Mouse (Mus musculus) C2C12 (cell line): ENCODE measurements around the gene Aaas. TPM values are rescaled to one million over a fixed set of nuclear protein-coding genes. Genes with fewer than 3 reads are reported as not detected.

Experiments used
- H3K27me3 ChIP-seq: one replicate; pipeline ENCODE4 v1.6.1; 2011; ENCODE audit not compliant: control insufficient read depth, insufficient read depth, insufficient read length
- H3K36me3 ChIP-seq: one replicate; pipeline ENCODE4 v1.6.1; 2011; ENCODE audit not compliant: control insufficient read depth, insufficient read depth
- H3K4me3 ChIP-seq: one replicate; pipeline ENCODE4 v1.5.1; 2011; ENCODE audit warnings: mild to moderate bottlenecking, control low read depth; ENCODE audit not compliant: poor library complexity, insufficient read depth, severe bottlenecking
- H3K79me2 ChIP-seq: one replicate; pipeline ENCODE4 v1.6.1; 2011; ENCODE audit not compliant: control insufficient read depth, insufficient read depth
- H3K79me3 ChIP-seq: one replicate; pipeline ENCODE4 v1.6.1; 2011; ENCODE audit warnings: low read depth, control low read depth
- H3ac ChIP-seq: one replicate; pipeline ENCODE3; 2011; ENCODE audit warnings: low read depth; ENCODE audit not compliant: control insufficient read depth, insufficient read length
- CEBPB ChIP-seq: IDR thresholded peaks from one replicate; pipeline ENCODE4 v1.6.1; 2011; ENCODE audit warnings: low read depth, mild to moderate bottlenecking, control low read depth, moderate library complexity
- CTCF ChIP-seq: IDR thresholded peaks from one replicate; pipeline ENCODE4 v1.5.1; 2011; ENCODE audit not compliant: control insufficient read depth, insufficient read depth, insufficient read length
- FOSL1 ChIP-seq: IDR thresholded peaks from one replicate; pipeline ENCODE4 v1.8.0; 2011; ENCODE audit warnings: mild to moderate bottlenecking, low read length; ENCODE audit not compliant: poor library complexity, insufficient read depth, severe bottlenecking
- MAX ChIP-seq: IDR thresholded peaks from one replicate; pipeline ENCODE4 v1.6.1; 2011; ENCODE audit warnings: mild to moderate bottlenecking, control low read depth
- MYOD1 ChIP-seq: IDR thresholded peaks from one replicate; pipeline ENCODE4 v1.6.1; 2011; ENCODE audit warnings: low read depth; ENCODE audit not compliant: control insufficient read depth, insufficient read length
- MYOG ChIP-seq: IDR thresholded peaks from one replicate; pipeline ENCODE4 v1.6.1; 2011; ENCODE audit not compliant: control insufficient read depth, insufficient read length; ENCODE audit errors: extremely low read depth
- USF1 ChIP-seq: IDR thresholded peaks from one replicate; pipeline ENCODE4 v1.6.1; 2011; ENCODE audit warnings: low read depth, mild to moderate bottlenecking, control low read depth, moderate library complexity
- long read RNA-seq, 2 experiments: library from polyadenylated mRNA; unstranded; transcript quantifications; one replicate each; pipeline ENCODE4 v2.0.0; 2019 to 2020
- polyA plus RNA-seq: library from polyadenylated mRNA; unstranded; fragments of >200 nt; fragmentation: generic; extraction: Trizol; gene quantifications from one replicate; pipeline ENCODE4 v1.2.1, GENCODE M21; 2012; ENCODE audit warnings: missing spikeins

Aaas gene
- polyA plus RNA-seq: 217 TPM
- long read RNA-seq, experiment 1, transcript Aaas-201 (16 exons, 1,811 nt): major isoform, 66 of 77 reads
- long read RNA-seq, experiment 1, partial matches to known transcripts: 6 of 77 reads
- long read RNA-seq, experiment 1, other reads (novel, unspliced or antisense): 5 of 77 reads
- long read RNA-seq, experiment 2, transcript Aaas-201 (16 exons, 1,811 nt): major isoform, 442 of 487 reads
- long read RNA-seq, experiment 2, partial matches to known transcripts: 5 of 487 reads
- long read RNA-seq, experiment 2, other reads (novel, unspliced or antisense): 39 of 487 reads

DNA sequence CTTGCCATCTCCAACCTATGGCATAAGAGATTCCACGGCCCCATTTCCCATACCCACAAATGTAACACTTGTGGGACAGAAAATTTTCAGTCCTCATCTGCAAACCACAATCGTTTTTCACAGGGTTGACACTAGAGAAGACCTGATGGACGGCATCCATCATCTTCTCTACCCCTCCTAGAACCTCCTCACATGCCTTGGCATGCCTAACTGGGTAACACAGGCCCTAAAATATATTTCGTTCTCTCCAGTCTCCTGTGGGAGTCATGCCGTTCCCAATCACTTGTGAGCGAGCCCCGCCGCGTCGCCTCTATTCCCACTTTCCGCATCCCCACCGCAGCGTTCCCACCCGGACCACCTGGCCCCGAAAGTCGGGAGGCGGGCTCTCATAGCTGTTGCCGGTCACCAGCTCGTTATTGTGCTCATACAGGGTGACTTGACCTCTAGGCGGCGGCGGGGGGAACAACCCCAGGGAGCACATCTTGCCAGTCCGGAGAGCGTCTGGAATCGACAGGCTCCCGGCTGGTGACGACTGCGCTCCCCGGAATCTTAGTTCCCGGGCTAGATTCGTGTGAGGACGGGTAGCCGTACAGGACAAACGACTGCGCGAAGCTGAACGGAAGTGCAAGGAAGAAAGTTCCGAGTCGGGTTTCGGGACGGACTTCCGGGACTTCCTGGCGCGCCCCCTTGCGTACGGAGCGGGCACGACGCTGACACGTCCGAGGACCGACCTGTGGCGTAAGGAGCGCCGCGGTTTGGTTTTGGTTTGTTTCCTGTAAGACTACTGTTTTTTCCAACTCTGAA lies at the start of gene Aaas:
TSS of gene Aaas (minus strand) at position 634 of the 804 bp plus-strand sequence.
- H3ac ChIP-seq: peak within 1 kb of the TSS; percentile 83
- H3K79me2 ChIP-seq: peaks cover 44% of the 10 kb centered on the region
- peaks cover 19% of the 10 kb centered on the region for H3K79me3 ChIP-seq
- H3K27me3 ChIP-seq: no peaks in the 10 kb centered on the region
- peaks cover 32% of the 10 kb centered on the region for H3K36me3 ChIP-seq
- TF ChIP-seq MYOD1 (no peak), MAX (peak; percentile 96), CTCF (peak; percentile 99)
- H3K4me3 ChIP-seq: peak within 1 kb of the TSS; percentile 97

DNA sequence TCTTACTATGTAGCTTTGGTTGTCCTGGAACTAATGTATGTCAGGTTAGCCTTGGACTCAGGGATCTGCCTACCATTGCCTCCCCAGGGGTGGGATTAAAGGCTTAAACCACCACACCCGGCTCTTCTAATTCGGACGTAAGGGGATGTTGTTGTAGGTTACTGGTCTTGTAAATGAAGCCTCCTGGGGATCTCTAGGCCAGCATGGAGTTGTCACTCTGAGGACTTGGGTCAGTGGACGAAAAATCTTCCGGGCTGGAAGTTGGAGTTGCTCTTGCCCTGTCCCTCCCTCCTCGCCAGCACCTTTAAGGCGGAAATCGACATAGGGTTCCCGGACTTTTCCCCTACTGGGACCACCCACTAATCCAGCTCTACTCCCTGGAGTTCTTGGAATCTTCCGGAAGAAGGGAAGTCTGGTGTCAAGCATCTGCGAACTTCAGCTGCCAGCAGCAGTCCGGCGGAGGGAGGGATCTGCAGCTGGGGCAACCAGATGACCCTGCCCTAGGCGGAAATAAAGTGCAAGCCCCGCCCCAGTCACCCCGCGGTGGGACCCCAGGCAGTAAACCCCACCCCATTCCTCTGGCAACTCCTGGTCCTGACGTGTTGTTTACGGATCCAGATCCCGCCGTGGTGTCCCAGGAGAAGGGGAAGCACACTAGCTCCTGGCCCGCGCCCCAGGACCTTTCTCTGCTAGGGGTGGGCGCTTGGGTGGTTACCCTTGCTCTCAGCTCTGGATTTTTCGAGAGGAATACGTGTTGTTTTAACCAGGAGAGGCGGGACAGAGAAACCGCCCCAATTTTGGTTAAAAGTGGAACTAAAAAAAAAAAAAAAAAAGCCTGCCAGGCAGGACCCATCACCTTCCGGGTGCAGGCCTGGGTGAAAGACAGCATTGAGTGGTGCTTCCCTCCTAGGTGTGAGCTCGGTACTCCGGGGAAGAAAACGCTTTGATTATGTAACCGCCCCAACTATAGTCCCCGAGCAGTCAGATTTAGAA lies 49.0 kb upstream of the Aaas start:
- peak overlapping the region; percentile 19 for H3ac ChIP-seq
- H3K79me3 ChIP-seq: no peaks in the 10 kb centered on the region
- H3K27me3 ChIP-seq: no peaks in the 10 kb centered on the region
- H3K79me2 ChIP-seq: no peaks in the 10 kb centered on the region
- no peak for TF ChIP-seq CTCF
- no peak for TF ChIP-seq USF1
- TF ChIP-seq MAX: no peak
- no peak for TF ChIP-seq MYOG
- TF ChIP-seq CEBPB: no peak
- TF ChIP-seq FOSL1: no peak
- no peak for TF ChIP-seq MYOD1
- no peaks in the 10 kb centered on the region for H3K36me3 ChIP-seq
- peak overlapping the region; percentile 36 for H3K4me3 ChIP-seq

DNA sequence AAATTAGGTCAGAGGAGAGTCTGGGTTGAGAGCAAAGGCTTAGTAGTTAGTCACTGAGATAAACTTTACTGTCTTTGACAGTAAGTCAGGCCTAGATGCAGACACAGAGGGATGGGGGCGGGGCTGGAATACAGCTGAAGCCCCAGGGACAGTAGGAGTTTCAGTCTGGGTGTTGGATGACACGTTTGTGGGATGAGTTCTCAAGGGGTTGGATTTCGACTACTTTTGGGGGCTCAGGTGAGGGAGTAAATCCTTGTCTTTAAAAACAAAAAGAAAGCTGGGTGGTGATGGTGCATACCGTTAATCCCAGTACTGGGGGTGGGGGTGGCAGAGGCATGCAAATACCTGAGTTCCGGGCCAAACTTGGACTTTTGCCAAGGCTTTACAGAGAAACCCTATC lies 48.1 kb upstream of the Aaas start:
- TF ChIP-seq MAX: no peak
- no peaks in the 10 kb centered on the region for H3K79me3 ChIP-seq
- H3K36me3 ChIP-seq: no peaks in the 10 kb centered on the region
- H3ac ChIP-seq: no peak overlapping the region
- H3K27me3 ChIP-seq: no peaks in the 10 kb centered on the region
- H3K79me2 ChIP-seq: no peaks in the 10 kb centered on the region
- peak overlapping the region; percentile 36 for H3K4me3 ChIP-seq

DNA sequence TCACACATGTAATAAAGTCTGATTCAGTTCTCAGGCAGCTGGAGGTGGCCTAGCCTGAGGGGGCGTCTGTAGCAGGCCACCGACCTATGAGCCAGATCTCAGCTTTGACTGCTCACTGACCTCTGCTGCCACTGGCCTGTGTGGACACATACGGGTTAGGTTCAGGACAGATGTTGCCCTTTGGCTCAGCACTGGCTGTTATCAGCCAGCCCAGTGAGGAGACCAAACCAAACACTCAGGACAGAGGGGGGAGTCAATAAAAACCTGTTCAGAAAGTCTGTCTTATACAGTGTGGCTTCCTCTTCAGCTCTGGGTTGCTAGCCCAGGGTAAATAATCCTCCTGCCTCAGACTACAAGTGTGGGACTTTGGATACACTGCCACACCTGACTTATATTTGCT lies 44.5 kb upstream of the Aaas start:
- Histone ChIP-seq H3K79me2 (no peaks in the 10 kb centered on the region), H3K27me3 (no peaks in the 10 kb centered on the region), H3ac (peak overlapping the region; percentile 31), H3K79me3 (no peaks in the 10 kb centered on the region), H3K36me3 (no peaks in the 10 kb centered on the region), H3K4me3 (no peak overlapping the region)
- peak; percentile 5 for TF ChIP-seq MYOD1
- TF ChIP-seq MYOG: no peak

DNA sequence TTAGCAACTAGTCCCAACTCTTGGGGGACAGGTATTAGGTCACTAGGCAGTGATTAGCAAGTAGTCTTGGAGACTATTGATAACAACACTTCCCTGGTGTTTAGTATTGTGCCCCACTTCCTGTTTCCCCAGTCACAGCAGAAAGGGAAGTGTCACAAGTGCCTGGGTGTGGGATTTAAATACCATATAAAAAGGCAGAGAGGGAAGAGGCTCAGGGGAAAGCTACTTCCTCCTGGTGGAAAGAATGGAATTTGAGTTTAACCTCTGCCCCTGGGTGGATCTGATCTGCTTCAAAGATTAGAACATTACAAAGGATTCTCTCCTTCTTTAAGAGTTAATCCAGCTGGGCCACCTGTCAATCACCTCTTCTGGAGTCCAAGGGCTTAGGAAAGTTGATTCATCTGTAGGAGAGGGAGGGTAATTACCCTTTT lies 43.0 kb upstream of the Aaas start:
- Histone ChIP-seq H3ac (no peak overlapping the region), H3K36me3 (no peaks in the 10 kb centered on the region), H3K79me2 (no peaks in the 10 kb centered on the region), H3K27me3 (no peaks in the 10 kb centered on the region), H3K4me3 (no peak overlapping the region), H3K79me3 (no peaks in the 10 kb centered on the region)
- no peak for TF ChIP-seq MYOD1
- TF ChIP-seq MAX: no peak
- TF ChIP-seq CEBPB: no peak
- TF ChIP-seq CTCF: no peak
- TF ChIP-seq FOSL1: no peak
- no peak for TF ChIP-seq USF1
- no peak for TF ChIP-seq MYOG

DNA sequence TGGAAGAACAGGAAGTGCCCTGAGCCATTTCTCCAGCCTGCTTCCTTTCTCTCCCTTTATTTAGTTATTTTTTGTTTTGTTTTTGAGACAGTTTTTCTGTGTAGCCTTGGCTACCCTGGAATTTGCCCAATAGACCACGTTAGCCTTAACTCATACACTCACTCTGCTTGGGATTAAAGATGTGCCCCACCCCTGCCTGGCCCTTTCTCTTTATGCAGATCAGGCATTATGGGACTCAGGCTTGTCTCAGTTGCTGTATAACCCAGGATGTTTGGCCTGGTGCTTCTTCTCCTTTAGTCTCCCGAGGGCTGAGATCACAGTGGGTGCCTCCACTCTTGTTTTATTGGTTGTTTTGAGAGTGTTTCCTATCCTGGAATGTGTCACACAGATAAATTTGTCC lies 41.9 kb upstream of the Aaas start:
- no peaks in the 10 kb centered on the region for H3K79me2 ChIP-seq
- no peak overlapping the region for H3ac ChIP-seq
- no peak overlapping the region for H3K4me3 ChIP-seq
- H3K27me3 ChIP-seq: no peaks in the 10 kb centered on the region
- H3K79me3 ChIP-seq: no peaks in the 10 kb centered on the region
- TF ChIP-seq CTCF (no peak), CEBPB (no peak), MAX (no peak), MYOD1 (no peak), MYOG (no peak)
- no peaks in the 10 kb centered on the region for H3K36me3 ChIP-seq
